Comparison of ENCODE assay signal across 9 mouse cellular contexts in genomic region chr3:21268429-21269129, GRCm38 (mm10).
DNase-seq lines count a peak whose midpoint lies in the region; ATAC-seq and TF ChIP-seq lines count a peak whose summit lies in the region.
"Had no signal": no experiment of that assay in that cellular context is flagged by ENCODE, and none has a peak within 500 bp of the region (broad histone marks: within the 10 kb centered on the region; RNA-seq: fewer than 3 reads in every experiment).

No protein-coding gene starts in this region.

- no peaks in the 10 kb centered on the region for H3K79me3 ChIP-seq in C2C12 (ENCODE audit: low read depth)

- H3K4me1 ChIP-seq in intestine, embryonic 16.5 days (ENCODE audit: control insufficient read depth, insufficient read depth, low read length), result peaks cover 2% of the 10 kb centered on the region; the same call in 1 of the 2 replicates
- H3K4me1 ChIP-seq in hindbrain, embryonic 11.5 days (replicated peaks; ENCODE audit: control insufficient read depth, insufficient read depth, low read length), result no peaks in the 10 kb centered on the region
- H3K4me1 ChIP-seq in forebrain, embryonic 15.5 days, result no peaks in the 10 kb centered on the region
- H3K4me1 ChIP-seq: stomach, embryonic 15.5 days had no signal

- ATAC-seq in intestine, embryonic 16.5 days, result peak; percentile 86
- ATAC-seq in hindbrain, embryonic 11.5 days (ENCODE audit: low FRiP score), result no peak
- no peak for ATAC-seq in forebrain, embryonic 15.5 days (replicated peaks)

- no peak overlapping the region for H3K4me2 ChIP-seq in intestine, embryonic 16.5 days (ENCODE audit: low read depth, low read length)
- no peak overlapping the region for H3K4me2 ChIP-seq in hindbrain, embryonic 11.5 days (replicated peaks; ENCODE audit: low read depth, low read length)
- no peak overlapping the region for H3K4me2 ChIP-seq in forebrain, embryonic 15.5 days (replicated peaks)
- H3K4me2 ChIP-seq: stomach, embryonic 15.5 days had no signal

- H3K9ac ChIP-seq in intestine, embryonic 16.5 days (ENCODE audit: low read depth, low read length), result no peak overlapping the region
- no peak overlapping the region for H3K9ac ChIP-seq in hindbrain, embryonic 11.5 days (ENCODE audit: low read depth, low read length)
- no peak overlapping the region for H3K9ac ChIP-seq in forebrain, embryonic 15.5 days (replicated peaks)
- H3K9ac ChIP-seq: stomach, embryonic 15.5 days had no signal

- H3K79me2 ChIP-seq in C2C12 (ENCODE audit: control insufficient read depth, insufficient read depth), result no peaks in the 10 kb centered on the region

- peak; percentile 72 for DNase-seq in gastrocnemius, adult 2 months
- DNase-seq in gastrocnemius, postnatal 14 days, result no peak
- peak; percentile 48 for DNase-seq in gastrocnemius, postnatal 25 days
- DNase-seq in hindbrain, embryonic 11.5 days (ENCODE audit: low spot score), result no peak
- DNase-seq in left cerebral cortex, adult 2 months (ENCODE audit: extremely low spot score in 1 of 2, low spot score in 2 of 2), result no peak

- intact Hi-C loops in gastrocnemius, adult 2 months (cut with DNase I), result loop anchor here (5.0 to 10.0 kb wide), 2 partner anchors 294 to 614 kb away; no protein-coding TSS in a partner anchor
- intact Hi-C loops in gastrocnemius, postnatal 14 days (cut with DNase I; ENCODE audit: low total_unique reads), result no loop called here
- intact Hi-C loops in left cerebral cortex, adult 2 months (cut with DNase I), result no loop called here

- no peak for TF ChIP-seq CTCF in gastrocnemius, adult 2 months (IDR thresholded peaks at IDR 0.05)
- no peak for TF ChIP-seq CTCF in C2C12 (IDR thresholded peaks at IDR 0.05; ENCODE audit: control insufficient read depth, insufficient read depth, insufficient read length)
- no peak for TF ChIP-seq CTCF in left cerebral cortex, adult 2 months (IDR thresholded peaks at IDR 0.05)

- no peaks in the 10 kb centered on the region for H3K27me3 ChIP-seq in C2C12 (ENCODE audit: control insufficient read depth, insufficient read depth, insufficient read length)
- H3K27me3 ChIP-seq in intestine, embryonic 16.5 days (replicated peaks; ENCODE audit: control insufficient read depth, insufficient read depth, low read length), result no peaks in the 10 kb centered on the region
- H3K27me3 ChIP-seq in hindbrain, embryonic 11.5 days (ENCODE audit: control insufficient read depth, insufficient read depth, low read length), result no peaks in the 10 kb centered on the region
- H3K27me3 ChIP-seq in forebrain, embryonic 15.5 days, result no peaks in the 10 kb centered on the region
- H3K27me3 ChIP-seq: stomach, embryonic 15.5 days had no signal

- H3K9me3 ChIP-seq in intestine, embryonic 16.5 days (ENCODE audit: control insufficient read depth, low read length), result no peaks in the 10 kb centered on the region
- no peaks in the 10 kb centered on the region for H3K9me3 ChIP-seq in hindbrain, embryonic 11.5 days (ENCODE audit: control insufficient read depth, low read length)
- H3K9me3 ChIP-seq in forebrain, embryonic 15.5 days, result no peaks in the 10 kb centered on the region
- H3K9me3 ChIP-seq: stomach, embryonic 15.5 days had no signal

- H3K4me3 ChIP-seq in gastrocnemius, adult 2 months, result no peak overlapping the region
- H3K4me3 ChIP-seq in C2C12 (ENCODE audit: insufficient read depth, poor library complexity, severe bottlenecking), result no peak overlapping the region
- no peak overlapping the region for H3K4me3 ChIP-seq in intestine, embryonic 16.5 days (ENCODE audit: low read length)
- H3K4me3 ChIP-seq in hindbrain, embryonic 11.5 days (ENCODE audit: low read depth, low read length), result no peak overlapping the region
- H3K4me3 ChIP-seq in forebrain, embryonic 15.5 days, result no peak overlapping the region
- H3K4me3 ChIP-seq in left cerebral cortex, adult 2 months, result no peak overlapping the region
- H3K4me3 ChIP-seq: stomach, embryonic 15.5 days had no signal

- no peak overlapping the region for H3ac ChIP-seq in C2C12 (ENCODE audit: control insufficient read depth, insufficient read length, low read depth)

- WGBS in intestine, embryonic 16.5 days, result 56% methylated on average over 7 of the region's 7 CpGs
- 78% methylated on average over 7 of the region's 7 CpGs for WGBS in hindbrain, embryonic 11.5 days
- 91% methylated on average over 7 of the region's 7 CpGs for WGBS in forebrain, embryonic 15.5 days

- H3K36me3 ChIP-seq in C2C12 (ENCODE audit: control insufficient read depth, insufficient read depth), result no peaks in the 10 kb centered on the region
- no peaks in the 10 kb centered on the region for H3K36me3 ChIP-seq in intestine, embryonic 16.5 days (ENCODE audit: control insufficient read depth, insufficient read depth, low read length)
- no peaks in the 10 kb centered on the region for H3K36me3 ChIP-seq in hindbrain, embryonic 11.5 days (ENCODE audit: control insufficient read depth, insufficient read depth, low read length)
- H3K36me3 ChIP-seq in forebrain, embryonic 15.5 days, result no peaks in the 10 kb centered on the region
- H3K36me3 ChIP-seq: stomach, embryonic 15.5 days had no signal

- H3K27ac ChIP-seq in gastrocnemius, adult 2 months, result peak overlapping the region; percentile 81
- no peak overlapping the region for H3K27ac ChIP-seq in intestine, embryonic 16.5 days (ENCODE audit: low read length)
- H3K27ac ChIP-seq in hindbrain, embryonic 11.5 days (ENCODE audit: low read depth, low read length), result no peak overlapping the region
- no peak overlapping the region for H3K27ac ChIP-seq in forebrain, embryonic 15.5 days (replicated peaks)
- no peak overlapping the region for H3K27ac ChIP-seq in left cerebral cortex, adult 2 months
- H3K27ac ChIP-seq: stomach, embryonic 15.5 days had no signal

TF ChIP-seq in C2C12, 6 proteins besides CTCF, POLR2A, EP300 and RAD21:
- peak; percentile 61 for TF ChIP-seq FOSL1 (IDR thresholded peaks at IDR 0.05; ENCODE audit: insufficient read depth, low read length, poor library complexity, severe bottlenecking)
- no peak for TF ChIP-seq USF1 (IDR thresholded peaks at IDR 0.05; ENCODE audit: low read depth)

Comparison
In these comparisons a context has a peak if more than half of its experiments do, and no peak if none do; other contexts are left out.
1. DNase-seq: peak in gastrocnemius, adult 2 months (single experiment) and gastrocnemius, postnatal 25 days (single experiment); none in gastrocnemius, postnatal 14 days (single experiment), hindbrain, embryonic 11.5 days (single experiment) and left cerebral cortex, adult 2 months (0 of 2).